Mouse (Mus musculus): Measurements from ENCODE around the gene Tnfrsf23.
"Not testable (repeated sequence)": the region's sequence is repeated elsewhere in the genome, so short reads cannot be mapped to it uniquely, and the experiment has no call there.

Tnfrsf23 gene

DNA sequence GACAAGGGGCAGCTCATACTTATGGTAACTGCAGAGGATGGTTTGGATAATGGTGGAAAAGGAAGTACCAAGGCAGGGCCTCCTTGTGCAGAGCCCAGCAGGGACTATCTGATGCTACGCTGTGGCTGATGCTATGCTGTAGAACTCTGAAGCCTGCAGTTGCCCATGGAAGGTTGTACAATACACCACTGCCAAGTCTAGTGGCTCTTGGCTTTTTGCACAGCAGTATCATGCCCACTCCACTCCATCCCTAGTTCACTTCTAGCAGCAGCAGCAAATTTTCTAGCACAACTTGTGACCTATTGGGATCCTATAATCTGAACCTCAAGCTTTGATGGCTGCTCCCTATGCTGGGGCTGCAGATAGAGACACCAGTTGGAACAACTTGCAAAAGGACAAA lies 4.1 kb downstream of the Tnfrsf23 start:
- no peak for DNase-seq

DNA sequence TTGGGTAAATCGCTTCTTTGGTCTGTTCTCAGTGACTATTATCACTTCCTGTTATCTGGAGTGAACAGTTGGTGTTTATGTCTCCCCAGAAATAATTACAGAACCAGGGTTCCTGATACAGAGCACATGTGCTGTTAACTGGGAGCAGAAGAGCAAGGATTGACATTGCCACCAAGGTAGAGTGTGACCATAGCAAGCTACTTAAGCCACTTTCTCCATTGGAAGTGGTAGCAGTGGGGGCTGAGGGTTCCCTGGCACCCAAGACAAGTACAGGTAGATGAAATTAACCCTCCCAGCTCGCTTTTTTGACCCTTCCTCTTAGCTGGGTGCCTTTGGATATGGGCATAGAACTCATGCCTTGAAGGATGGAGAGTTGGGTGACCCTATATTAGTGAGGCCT lies 4.8 kb downstream of the Tnfrsf23 start:
- DNase-seq, result not testable (repeated sequence)

DNA sequence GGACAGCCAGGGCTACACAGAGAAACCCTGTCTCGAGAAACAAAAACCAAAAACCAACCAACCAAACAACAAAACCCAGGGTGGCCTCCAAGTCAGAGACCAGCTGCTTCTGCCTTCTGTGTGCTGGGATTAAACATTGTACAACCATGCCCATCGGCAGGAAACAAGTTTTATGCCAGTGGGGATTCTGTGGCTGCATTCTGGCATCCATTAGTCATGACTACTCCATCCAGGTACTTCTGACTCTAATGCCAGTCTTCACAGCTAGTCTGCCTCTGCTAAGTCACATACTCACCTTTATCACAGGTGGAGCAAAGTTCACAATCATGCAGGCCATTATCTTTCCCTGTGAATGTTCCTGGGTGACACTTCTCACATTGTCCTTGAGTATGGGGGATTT lies 6.0 kb downstream of the Tnfrsf23 start:
- DNase-seq, result not testable (repeated sequence)

DNA sequence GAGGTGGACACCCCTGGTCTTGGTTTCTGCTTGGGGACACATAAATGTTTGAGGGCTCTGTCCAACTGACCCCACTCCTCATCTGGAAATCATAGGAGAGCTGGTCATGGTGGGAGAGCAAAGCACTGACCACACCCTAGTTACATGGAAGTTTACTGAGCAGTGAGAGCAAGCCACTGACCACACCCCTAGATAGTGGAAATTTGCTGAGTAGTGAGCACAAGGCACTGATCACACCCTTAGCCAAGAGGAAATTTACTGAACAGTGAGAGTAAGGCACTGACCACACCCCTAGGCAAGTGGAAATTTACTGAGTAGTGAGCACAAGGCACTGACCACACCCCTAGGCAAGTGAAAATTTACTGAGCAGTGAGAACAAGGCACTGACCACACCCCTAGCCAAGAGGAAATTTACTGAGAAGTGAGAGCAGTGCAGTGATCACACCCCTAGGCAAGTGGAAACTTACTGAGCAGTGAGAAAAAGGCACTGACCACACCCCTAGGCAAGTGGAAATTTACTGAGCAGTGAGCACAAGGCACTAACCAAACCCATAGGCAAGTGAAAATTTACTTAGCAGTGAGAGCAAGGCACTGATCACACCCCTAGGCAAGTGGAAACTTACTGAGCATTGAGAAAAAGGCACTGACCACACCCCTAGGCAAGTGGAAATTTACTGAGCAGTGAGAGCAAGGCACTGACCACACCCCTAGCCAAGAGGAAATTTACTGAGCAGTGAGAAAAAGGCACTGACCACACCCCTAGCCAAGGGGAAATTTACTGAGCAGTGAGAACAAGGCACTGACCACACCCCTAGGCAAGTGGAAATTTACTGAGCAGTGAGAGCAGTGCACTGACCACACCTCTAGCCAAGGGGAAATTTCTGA lies 19.0 kb downstream of the Tnfrsf23 start:
- no peak for DNase-seq

DNA sequence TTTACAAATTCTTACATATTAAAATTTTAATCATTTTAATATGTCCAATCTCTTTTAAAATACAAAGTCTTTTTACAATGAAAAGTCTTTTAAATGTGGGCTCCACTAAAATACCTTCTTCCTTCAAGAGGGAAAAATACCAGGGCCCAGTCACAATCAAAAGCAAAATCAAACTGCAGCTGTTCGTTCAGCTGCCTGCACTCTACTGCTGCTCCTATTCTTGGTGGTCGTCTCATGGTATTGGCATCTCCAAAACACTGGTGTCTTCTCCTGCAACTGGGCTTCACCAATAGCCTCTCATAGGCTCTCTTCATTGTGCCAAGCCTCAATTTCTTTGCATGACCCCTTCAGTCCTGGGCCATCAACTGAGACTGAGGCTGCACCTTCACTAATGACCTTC lies 22.2 kb downstream of the Tnfrsf23 start:
- no peak for DNase-seq

DNA sequence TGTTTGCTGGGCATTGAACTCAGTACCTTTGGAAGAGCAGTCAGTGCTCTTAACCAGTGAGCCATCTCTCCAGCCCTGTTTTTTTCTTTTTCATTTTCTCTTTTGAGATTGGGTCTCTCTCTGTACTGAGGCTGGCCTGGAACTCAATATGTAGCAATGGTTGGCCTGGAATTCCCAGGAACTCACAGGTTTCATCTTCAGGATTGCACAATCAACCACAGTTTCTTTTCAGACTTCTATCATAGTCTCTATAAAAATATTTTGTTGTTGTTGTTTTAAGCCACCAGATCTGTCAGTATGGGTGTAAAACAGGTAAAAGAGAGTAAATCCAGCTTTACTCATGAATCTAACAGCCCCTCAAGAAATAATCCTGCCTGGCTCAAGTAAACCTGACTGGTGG lies 24.9 kb downstream of the Tnfrsf23 start:
- DNase-seq, result no peak

DNA sequence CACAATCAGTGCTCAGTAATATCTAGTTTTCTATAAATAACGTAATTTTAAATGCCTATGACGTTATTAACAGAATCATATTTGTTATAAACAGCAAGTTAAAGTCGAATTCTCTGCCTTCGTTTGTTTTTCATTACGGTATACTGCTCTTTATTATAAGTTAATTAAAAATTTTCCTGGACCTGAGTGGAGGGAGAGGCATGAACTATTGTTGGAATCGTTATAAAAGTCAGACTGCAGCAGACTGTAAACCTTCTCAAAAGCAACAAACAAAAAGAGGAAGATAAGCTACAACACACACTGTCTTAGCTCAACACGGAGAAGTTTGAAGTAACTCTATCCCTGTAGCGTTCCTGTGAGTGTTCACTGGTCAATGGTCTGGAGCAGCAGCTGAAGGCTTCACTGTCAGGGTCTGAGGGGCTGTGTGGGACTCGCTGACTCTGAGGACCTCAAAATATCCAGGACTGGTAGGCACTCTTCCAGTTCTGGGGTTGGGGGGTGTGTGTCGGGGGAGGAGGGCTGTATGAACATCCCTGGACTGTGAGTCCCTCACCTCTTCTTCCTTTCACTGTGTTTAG lies 35.8 kb downstream of the Tnfrsf23 start:
- DNase-seq, result not testable (repeated sequence)

DNA sequence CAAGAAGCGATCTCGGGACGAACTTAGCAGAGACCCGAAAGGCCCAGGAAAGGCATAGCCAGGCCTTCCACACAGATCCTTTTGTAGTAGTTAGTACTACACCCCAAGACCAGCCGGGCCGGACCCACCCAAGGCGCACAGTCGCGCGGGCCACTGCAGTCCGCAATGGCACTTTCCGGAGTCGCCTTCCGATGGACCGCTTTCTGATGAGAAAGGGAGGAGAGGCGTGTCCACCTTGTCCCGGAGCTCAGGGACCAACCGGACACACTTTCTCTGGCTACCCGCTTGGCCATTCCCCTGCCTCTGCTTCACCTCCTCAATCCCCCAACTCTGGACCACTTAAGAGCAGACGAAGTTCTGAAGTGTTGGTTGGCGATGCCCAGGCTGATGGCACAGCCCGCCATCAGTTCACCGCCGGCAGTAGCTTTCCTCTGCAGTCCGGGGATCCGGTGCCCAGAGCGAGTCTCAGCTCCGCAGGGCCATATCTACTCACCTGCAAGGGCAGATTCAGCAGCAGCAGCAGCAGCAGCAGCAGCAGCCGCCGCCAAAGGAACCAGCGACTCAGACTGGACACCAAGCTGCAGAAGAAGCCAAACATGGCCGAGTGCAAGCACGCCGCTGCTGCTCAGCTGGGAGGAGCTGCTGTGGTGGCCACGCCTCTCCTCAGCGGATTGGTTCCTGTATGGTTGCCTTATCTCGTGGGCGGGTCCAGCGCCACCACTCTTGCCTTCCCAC lies 36.5 kb downstream of the Tnfrsf23 start, which contains the start of gene Tnfrsf22:
Tnfrsf22 (minus strand) TSS at position 628 of the 735 bp plus-strand sequence.
- peak; percentile 82 for DNase-seq

DNA sequence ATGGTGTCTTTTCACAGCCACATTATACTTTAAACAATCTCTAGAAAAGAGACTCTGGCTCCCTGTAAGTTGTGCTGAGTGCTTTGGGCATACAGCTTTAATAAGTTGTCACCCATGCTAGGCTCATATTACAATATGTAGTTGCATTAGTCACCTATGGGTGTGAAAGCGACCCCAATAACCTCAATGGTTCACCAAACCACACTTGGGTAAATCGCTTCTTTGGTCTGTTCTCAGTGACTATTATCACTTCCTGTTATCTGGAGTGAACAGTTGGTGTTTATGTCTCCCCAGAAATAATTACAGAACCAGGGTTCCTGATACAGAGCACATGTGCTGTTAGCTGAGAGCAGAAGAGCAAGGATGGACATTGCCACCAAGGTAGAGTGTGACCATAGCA lies 41.7 kb downstream of the Tnfrsf23 start:
- not testable (repeated sequence) for DNase-seq

DNA sequence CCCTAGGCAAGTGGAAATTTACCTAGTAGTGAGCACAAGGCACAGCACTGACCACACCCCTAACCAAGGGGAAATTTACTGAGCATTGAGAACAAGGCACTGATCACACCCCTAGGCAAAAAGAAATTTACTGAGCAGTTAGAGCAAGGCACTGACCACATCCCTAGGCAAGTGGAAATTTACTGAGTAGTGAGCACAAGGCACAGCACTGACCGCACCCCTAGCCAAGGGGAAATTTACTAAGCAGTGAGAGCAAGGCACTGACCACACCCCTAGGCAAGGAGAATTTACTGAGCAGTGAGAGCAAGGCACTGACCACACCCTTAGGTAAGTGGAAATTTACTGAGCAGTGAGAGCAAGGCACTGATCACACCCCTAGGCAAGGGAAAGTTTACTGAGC lies 49.0 kb downstream of the Tnfrsf23 start:
- no peak for DNase-seq

DNA sequence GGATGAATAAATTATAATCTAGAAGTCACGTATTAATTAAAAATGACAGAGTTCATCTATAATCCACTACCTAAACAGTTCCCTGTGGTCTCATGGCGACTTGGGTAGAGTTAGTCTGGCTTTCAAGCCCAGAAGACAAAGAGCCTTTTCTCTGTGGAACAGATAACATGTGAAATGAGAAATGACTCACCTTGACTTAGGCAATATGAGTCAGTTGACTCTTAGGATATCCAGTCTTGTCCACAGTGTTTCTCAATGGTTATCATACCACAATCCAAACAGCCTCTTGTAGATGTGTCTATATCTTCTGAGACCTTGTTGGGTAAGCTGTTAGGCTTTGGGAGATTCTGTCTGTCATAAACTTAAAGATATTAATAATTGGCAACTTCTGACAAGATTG lies 54.2 kb downstream of the Tnfrsf23 start:
- DNase-seq, result no peak

DNA sequence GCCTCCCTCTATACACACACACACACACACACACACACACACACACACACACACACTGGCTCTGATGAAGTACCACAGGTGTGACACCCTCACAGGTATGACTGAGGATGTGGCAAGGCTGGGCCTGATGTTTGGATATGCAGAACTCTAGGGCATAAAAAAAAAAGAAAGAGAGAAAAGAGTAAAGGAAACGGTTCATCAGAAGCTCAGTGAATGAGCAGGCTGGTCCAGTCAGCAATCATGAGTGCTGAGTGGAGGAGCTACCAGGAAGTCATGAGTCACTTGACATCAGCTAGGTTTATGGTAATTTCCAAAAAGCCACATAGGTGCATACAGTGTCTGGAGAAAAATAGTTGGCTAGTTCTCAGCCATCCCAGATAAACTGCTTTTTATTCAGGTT lies 56.2 kb downstream of the Tnfrsf23 start:
- DNase-seq, result no peak

DNA sequence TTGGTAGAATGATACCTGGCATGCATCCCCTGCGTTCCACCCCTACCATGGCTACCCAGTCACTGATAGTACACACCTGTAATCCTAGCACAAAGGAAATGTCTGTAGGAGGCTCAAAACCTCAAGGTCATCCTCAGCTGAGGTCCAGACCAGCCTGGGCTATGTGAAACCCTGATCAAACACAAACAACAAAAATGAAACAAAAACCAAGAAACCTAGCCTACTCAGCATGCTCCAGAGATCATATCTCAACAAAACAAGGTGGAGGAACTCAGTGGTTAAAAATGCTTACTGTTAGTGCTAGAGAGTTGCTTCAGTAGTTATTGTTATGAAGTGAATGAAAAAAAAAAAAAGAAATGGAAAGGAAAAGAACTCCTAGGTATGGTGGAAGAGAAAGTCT lies 57.1 kb downstream of the Tnfrsf23 start, which contains the start of gene Tnfrsf26:
Tnfrsf26 (minus strand) TSS at position 183 of the 400 bp plus-strand sequence.
- DNase-seq, result no peak

DNA sequence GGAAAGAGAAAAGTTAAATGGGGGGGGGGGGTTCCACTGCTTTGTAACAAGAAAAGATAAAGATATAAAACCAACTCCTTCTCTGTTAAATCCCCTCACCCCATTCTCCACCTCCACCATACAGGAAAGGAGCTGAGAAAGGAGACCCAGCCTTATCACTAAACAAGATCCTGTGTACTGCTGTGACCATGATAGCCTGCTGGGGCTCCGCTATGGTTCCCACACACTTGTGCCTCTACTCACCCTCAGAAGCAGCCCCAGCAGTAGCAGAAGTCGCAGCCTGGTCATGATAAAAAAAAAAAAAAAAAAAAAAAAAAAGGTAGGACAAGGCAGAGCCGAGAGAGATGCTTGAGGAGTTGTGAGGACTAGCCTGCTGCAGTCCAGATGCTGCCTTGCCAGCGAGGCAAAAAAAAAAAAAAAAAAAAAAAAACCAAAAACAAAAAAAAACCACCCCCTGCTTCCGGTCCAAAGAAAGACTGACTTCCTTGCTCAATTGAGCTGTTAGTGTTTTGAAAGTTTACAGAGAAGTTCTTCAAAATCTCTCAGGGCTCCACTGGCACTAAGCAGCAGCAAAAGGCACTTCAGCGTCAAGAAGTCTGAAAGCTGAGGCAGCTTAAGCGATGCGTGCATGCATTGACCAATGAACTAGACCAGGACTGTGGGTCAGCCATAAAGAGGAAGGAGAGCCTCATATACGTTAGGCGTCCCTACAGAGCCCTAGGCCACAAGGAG lies 58.0 kb downstream of the Tnfrsf23 start:
- DNase-seq, result no peak

DNA sequence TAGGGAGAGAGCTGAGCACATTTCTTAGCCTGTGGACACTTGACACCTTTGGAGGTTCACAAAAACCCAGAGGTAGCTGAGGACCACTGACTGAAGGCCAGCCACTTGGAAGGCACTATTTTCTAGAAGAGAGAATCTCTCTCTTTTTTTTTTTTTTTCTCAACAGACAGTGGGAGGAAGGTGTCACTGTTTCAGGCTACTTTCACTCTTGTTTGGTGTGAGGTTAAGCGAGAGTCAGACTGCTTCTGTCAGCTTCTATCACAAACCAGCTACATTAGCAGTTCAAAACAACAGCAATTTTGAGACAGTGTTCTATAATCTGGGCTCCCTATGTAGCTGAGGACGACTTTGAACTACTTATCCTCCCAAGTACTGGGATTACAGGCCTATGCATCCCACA lies 59.5 kb downstream of the Tnfrsf23 start:
- DNase-seq, result no peak

DNA sequence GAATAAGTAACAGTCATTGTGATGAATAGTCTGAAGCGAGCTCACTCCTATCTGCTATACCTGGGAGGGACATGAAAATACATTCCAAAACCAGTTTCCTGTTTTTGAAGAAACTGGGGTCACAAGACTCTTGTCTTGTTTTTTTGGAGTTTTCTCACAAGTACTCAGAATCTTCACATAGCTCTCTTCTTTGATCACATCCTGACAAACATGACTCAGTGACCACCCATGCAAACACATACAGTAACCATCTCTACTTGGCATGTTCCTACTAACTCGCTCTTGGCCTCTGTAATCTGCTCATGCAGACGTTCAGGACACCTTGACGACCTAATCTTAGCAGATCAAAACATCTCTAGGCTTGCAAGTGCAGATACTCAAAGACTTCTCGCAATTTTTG lies 60.5 kb downstream of the Tnfrsf23 start:
- no peak for DNase-seq

DNA sequence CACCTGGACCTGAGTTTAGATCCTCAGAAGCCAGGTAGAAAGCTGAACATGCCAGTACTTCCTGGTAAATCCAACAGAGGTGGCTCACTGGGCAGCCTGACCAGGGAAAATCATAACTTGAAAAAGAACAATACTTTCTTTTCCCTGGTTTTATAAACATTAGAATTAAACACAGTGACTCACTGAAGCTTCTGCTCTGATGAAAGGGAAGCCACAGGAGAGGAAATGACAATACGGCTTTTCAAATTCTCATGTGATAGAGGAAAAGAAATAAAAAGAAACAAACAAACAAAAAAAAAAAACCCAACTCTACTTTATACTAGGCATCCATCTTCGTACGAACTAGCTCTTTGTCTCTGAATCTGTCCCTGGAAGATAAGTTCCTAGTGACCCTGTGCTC lies 61.1 kb downstream of the Tnfrsf23 start:
- DNase-seq, result no peak

DNA sequence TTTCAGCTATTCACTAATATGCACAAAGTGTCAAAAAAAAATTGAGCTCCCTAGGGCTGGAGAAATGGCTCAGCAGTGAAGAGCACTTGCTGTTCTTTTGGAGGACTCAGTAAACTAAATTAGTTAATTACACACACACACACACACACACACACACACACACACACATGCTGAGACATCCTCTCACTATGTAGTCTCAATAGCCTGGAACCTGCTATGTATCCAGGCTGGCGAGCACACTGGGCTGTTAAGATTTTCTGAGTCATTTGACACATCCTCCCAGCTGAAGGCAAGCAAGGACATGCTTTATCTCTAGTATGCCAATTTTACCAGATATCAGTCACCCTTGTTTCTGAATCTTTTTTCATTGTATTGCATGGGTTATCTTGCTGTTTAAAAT lies 64.7 kb downstream of the Tnfrsf23 start:
- no peak for DNase-seq
